Mouse (Mus musculus): ENCODE data around the gene Pde6h. TPM values are rescaled to one million over a fixed set of nuclear protein-coding genes. Genes with fewer than 3 reads are reported as not detected.
A peak's percentile ranks its signal among the peaks of the same experiment; 100 is the strongest.

Gene Pde6h
- polyA plus RNA-seq, 1 experiment from 2014 or later = not detected

DNA sequence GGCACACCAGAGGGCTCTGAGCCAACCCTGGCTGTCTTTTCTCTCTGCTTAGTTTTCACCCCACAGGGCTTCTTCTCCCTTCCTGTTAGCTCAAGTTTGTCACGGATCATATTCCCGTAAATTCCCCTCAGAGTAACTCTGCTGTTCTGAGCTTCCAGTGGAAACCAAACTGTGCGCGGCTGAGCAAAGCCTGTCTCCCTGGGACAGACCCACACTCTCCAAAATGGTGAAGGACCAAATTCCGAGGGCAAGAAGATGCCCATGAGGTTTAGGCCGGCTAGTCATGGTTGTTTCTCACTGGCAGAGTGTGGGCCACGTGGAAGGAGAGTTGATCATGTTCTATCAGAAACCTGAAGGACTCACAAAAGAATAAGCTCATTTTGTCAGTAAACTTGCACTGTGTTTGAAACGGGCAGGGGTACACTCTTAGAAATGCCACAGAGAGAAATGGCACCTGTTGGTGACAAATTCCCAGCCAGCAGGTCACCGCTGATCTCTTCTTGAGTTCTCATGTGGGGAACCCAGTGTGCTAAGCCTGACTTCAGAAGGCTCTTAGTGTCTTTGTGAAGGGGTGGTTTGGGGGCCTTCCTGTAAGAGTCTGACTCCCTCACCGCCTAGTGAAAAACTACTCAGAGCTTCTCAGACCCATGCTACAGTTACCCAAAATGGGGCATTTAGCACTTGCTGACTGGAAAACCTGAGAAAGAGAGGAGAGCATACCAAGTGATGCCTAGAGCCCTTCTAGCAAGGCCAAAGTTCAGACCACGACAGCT is 16.7 kb downstream of the Pde6h start:
- WGBS = 45% methylated on average over 11 of the region's 11 CpGs
- H3K27ac ChIP-seq (replicated peaks; ENCODE audit: low read depth, low read length) = peak overlapping the region; percentile 93
- H3K4me3 ChIP-seq (ENCODE audit: low read depth, low read length) = peak overlapping the region; percentile 21
- no peaks in the 10 kb centered on the region for H3K9me3 ChIP-seq (ENCODE audit: control insufficient read depth, low read length)
- ATAC-seq (ENCODE audit: low read depth) (peak; percentile 50; the same call in 1 of the 2 replicates), DNase-seq (ENCODE audit: low spot score) (peak; percentile 81)
- H3K4me2 ChIP-seq (ENCODE audit: low read depth, low read length) = peak overlapping the region; percentile 46
- peak overlapping the region; percentile 35 for H3K9ac ChIP-seq (ENCODE audit: low read depth, low read length)
- no peaks in the 10 kb centered on the region for H3K36me3 ChIP-seq (ENCODE audit: control insufficient read depth, insufficient read depth, low read length)
- no peaks in the 10 kb centered on the region for H3K27me3 ChIP-seq (replicated peaks; ENCODE audit: control insufficient read depth, insufficient read depth, low read length)
- H3K4me1 ChIP-seq (ENCODE audit: control insufficient read depth, insufficient read depth, low read length) = peaks cover 28% of the 10 kb centered on the region

DNA sequence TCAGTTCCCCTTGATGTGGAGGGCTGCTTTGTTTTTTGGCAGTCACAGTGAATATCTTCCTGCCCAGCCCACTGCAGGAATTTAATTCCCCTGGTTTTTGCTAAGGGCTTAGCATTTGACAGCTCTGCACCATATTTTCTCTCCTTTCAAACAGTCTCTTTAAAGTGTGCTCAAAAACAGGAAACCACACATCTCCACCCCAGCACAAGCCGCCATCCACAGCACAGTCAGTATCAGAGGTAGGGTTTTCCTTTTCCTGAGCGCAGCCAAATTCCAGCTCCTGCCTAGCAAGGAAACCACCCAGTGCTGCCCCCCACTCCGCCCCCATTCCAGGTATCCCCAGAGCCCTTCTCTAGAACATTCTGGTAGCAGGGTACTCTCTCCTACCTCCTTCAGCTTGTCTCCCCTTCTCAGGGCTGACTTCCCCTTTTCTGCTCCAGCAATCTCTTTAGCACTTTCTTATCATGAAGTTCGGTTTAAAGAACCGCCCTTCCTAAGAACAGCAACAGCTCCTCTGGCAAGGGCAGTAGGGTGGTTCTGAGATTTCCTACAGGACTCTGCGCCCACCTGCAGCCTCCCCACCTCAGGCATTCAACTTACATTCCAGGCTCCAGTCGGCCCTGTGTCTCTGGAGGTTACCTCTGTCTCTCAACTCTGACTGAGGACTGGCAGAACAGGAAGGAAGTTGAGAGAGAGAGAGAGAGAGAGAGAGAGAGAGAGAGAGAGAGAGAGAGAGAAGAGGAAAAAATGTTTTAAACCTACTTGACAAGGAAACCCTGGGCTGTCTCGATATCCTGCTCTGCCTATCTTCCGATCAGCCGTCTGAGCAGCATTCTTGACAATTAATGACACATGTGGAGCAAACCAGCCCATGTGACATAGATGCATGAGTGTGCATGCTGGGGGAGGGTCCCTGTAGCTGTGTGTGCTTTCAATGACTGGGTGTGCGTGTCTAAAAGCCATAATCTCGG is 17.7 kb downstream of the Pde6h start, which contains the start of gene Arhgdib:
Arhgdib (minus strand) TSS at position 849 of the 971 bp plus-strand sequence.
- Histone ChIP-seq H3K27me3 (replicated peaks; ENCODE audit: control insufficient read depth, insufficient read depth, low read length) (no peaks in the 10 kb centered on the region), H3K9ac (ENCODE audit: low read depth, low read length) (peak within 1 kb of the TSS; percentile 35), H3K4me1 (ENCODE audit: control insufficient read depth, insufficient read depth, low read length) (peaks cover 28% of the 10 kb centered on the region), H3K4me3 (ENCODE audit: low read depth, low read length) (peak within 1 kb of the TSS; percentile 21), H3K36me3 (ENCODE audit: control insufficient read depth, insufficient read depth, low read length) (no peaks in the 10 kb centered on the region), H3K4me2 (ENCODE audit: low read depth, low read length) (peak within 1 kb of the TSS; percentile 46), H3K9me3 (ENCODE audit: control insufficient read depth, low read length) (no peaks in the 10 kb centered on the region), H3K27ac (replicated peaks; ENCODE audit: low read depth, low read length) (peak within 1 kb of the TSS; percentile 93)
- peak; percentile 81 for DNase-seq (ENCODE audit: low spot score)
- 23% methylated on average over 12 of the region's 12 CpGs for WGBS
- ATAC-seq (ENCODE audit: low read depth) = peak; percentile 81

DNA sequence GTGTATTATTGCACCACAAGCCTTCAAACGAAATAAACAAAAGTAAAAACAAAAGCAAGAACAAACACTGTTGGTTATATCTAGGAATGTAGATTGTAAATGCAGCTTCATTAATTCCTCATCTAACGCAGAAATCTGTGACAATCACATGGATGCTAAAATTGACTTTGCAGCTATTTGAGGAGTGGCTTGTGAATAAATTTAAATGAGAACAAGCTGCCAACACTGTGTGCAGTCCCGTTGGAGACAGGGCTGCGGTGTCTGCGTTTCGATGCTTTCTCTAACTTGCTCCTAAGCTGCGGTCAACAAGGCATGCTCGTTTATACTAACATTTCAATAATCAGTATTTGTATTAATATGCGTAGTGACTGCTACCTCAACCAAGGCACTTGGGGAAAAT is 18.6 kb downstream of the Pde6h start:
- H3K4me1 ChIP-seq (ENCODE audit: control insufficient read depth, insufficient read depth, low read length) = peaks cover 28% of the 10 kb centered on the region
- no peak for ATAC-seq (ENCODE audit: low read depth)

DNA sequence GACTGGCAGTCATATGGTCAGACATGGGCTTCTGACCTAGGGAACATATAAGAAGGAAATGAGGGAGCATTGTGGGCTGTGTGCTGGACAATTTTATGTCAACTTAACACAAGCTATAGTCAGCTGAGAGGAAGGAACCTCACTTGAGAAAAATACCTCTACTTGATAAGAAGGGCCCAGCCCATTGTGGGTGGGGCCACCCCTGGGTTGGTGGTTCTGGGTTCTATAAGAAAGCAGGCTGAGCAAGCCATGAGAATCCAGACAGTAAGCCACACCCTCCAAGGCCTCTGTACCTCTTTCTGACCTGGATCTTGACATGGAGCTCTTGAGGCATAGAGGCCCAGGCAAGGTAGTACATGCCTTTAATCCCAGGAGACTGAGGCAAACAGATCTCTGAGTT is 19.8 kb downstream of the Pde6h start:
- Histone ChIP-seq H3K9me3 (ENCODE audit: control insufficient read depth, low read length) (no peaks in the 10 kb centered on the region), H3K36me3 (ENCODE audit: control insufficient read depth, insufficient read depth, low read length) (no peaks in the 10 kb centered on the region), H3K4me3 (ENCODE audit: low read depth, low read length) (no peak overlapping the region), H3K9ac (ENCODE audit: low read depth, low read length) (no peak overlapping the region), H3K27me3 (replicated peaks; ENCODE audit: control insufficient read depth, insufficient read depth, low read length) (no peaks in the 10 kb centered on the region), H3K4me2 (ENCODE audit: low read depth, low read length) (no peak overlapping the region), H3K4me1 (ENCODE audit: control insufficient read depth, insufficient read depth, low read length) (peaks cover 28% of the 10 kb centered on the region), H3K27ac (replicated peaks; ENCODE audit: low read depth, low read length) (no peak overlapping the region)
- ATAC-seq (ENCODE audit: low read depth) (no peak), DNase-seq (ENCODE audit: low spot score) (no peak)

More for the DNA sequence above, 18.6 kb downstream of the Pde6h start:
- H3K27ac ChIP-seq (replicated peaks; ENCODE audit: low read depth, low read length) = peak overlapping the region; percentile 93
- H3K9me3 ChIP-seq (ENCODE audit: control insufficient read depth, low read length) = no peaks in the 10 kb centered on the region
- H3K9ac ChIP-seq (ENCODE audit: low read depth, low read length) = no peak overlapping the region
- no peak for DNase-seq (ENCODE audit: low spot score)
- WGBS = 70% methylated on average over 9 of the region's 9 CpGs
- no peak overlapping the region for H3K4me2 ChIP-seq (ENCODE audit: low read depth, low read length)
- no peaks in the 10 kb centered on the region for H3K36me3 ChIP-seq (ENCODE audit: control insufficient read depth, insufficient read depth, low read length)
- no peaks in the 10 kb centered on the region for H3K27me3 ChIP-seq (replicated peaks; ENCODE audit: control insufficient read depth, insufficient read depth, low read length)
- H3K4me3 ChIP-seq (ENCODE audit: low read depth, low read length) = no peak overlapping the region

DNA sequence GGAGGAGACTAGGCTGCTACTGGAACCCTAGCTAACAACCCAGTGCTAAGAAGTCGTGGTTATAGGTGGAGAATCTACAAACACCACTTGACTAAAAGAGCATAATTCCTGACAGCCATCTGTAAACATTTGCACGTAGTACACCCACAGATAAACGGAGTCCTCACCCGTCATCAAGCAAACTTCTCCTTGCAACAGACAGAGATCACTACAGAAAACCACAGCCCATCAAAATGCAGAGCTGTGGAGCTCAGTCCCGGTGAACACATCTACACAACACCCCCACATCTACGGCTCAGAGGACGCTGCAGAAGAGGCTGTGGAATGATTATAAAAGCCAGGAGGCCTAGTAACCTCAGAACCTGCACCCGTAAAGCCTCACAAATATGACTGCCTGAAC is 20.9 kb downstream of the Pde6h start:
- ATAC-seq (ENCODE audit: low read depth) (no peak), DNase-seq (ENCODE audit: low spot score) (no peak)
- H3K4me2 ChIP-seq (ENCODE audit: low read depth, low read length) = no peak overlapping the region
- no peak overlapping the region for H3K9ac ChIP-seq (ENCODE audit: low read depth, low read length)
- no peaks in the 10 kb centered on the region for H3K27me3 ChIP-seq (replicated peaks; ENCODE audit: control insufficient read depth, insufficient read depth, low read length)
- H3K9me3 ChIP-seq (ENCODE audit: control insufficient read depth, low read length) = no peaks in the 10 kb centered on the region
- WGBS = 81% methylated on average over 8 of the region's 8 CpGs
- H3K36me3 ChIP-seq (ENCODE audit: control insufficient read depth, insufficient read depth, low read length) = no peaks in the 10 kb centered on the region
- no peak overlapping the region for H3K4me3 ChIP-seq (ENCODE audit: low read depth, low read length)
- no peak overlapping the region for H3K27ac ChIP-seq (replicated peaks; ENCODE audit: low read depth, low read length)
- H3K4me1 ChIP-seq (ENCODE audit: control insufficient read depth, insufficient read depth, low read length) = peaks cover 27% of the 10 kb centered on the region

DNA sequence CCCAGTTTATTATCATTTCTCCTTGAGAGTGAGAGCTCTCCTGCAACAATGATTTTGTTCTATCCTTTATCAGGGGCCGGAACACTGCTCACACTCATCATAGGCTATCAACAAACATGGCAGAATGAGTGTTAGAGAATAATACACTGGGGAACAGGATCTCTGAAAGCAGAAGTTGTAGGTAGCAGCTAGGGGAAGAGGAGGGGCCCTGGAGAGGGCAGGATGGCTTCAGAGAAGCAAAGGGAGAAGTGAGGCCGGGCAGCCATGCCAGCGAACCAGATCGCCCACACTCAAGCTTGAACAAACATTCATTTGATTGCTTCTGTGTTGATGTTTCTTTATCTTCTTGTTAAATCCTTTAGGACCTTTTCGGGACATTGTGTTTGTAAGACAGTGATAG is 22.6 kb downstream of the Pde6h start:
- H3K4me3 ChIP-seq (ENCODE audit: low read depth, low read length) = no peak overlapping the region
- H3K27me3 ChIP-seq (replicated peaks; ENCODE audit: control insufficient read depth, insufficient read depth, low read length) = no peaks in the 10 kb centered on the region
- no peaks in the 10 kb centered on the region for H3K36me3 ChIP-seq (ENCODE audit: control insufficient read depth, insufficient read depth, low read length)
- no peak overlapping the region for H3K27ac ChIP-seq (replicated peaks; ENCODE audit: low read depth, low read length)
- H3K4me1 ChIP-seq (ENCODE audit: control insufficient read depth, insufficient read depth, low read length) = peaks cover 10% of the 10 kb centered on the region
- no peak overlapping the region for H3K4me2 ChIP-seq (ENCODE audit: low read depth, low read length)
- H3K9me3 ChIP-seq (ENCODE audit: control insufficient read depth, low read length) = no peaks in the 10 kb centered on the region
- ATAC-seq (ENCODE audit: low read depth) (no peak), DNase-seq (ENCODE audit: low spot score) (no peak)
- whole genome bisulfite sequencing = 83% methylated on average over 5 of the region's 5 CpGs
- no peak overlapping the region for H3K9ac ChIP-seq (ENCODE audit: low read depth, low read length)

DNA sequence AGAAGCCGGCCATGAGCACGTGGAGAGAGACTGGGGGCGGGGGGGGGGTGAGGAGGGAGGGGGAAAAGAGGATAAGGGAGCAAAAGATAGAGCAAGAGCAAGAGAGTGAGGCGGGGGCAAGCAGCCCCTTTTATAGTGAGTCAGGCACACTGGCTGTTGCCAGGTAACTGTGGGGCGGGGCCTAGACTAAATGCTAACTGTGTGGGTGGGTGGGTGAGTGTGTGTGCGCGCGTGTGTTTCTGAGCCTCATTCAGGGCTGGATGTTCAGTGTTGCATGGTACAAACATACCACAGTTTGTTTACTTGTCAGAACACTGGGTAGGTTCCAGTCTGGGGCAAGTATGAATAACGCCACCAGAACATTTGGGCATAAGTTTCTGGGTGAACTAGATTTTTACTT is 23.3 kb downstream of the Pde6h start:
- H3K4me2 ChIP-seq (ENCODE audit: low read depth, low read length) = no peak overlapping the region
- H3K27me3 ChIP-seq (replicated peaks; ENCODE audit: control insufficient read depth, insufficient read depth, low read length) = no peaks in the 10 kb centered on the region
- H3K27ac ChIP-seq (replicated peaks; ENCODE audit: low read depth, low read length) = no peak overlapping the region
- no peak overlapping the region for H3K9ac ChIP-seq (ENCODE audit: low read depth, low read length)
- peak; percentile 35 for DNase-seq (ENCODE audit: low spot score)
- no peaks in the 10 kb centered on the region for H3K36me3 ChIP-seq (ENCODE audit: control insufficient read depth, insufficient read depth, low read length)
- 58% methylated on average over 8 of the region's 9 CpGs for WGBS
- H3K9me3 ChIP-seq (ENCODE audit: control insufficient read depth, low read length) = no peaks in the 10 kb centered on the region
- ATAC-seq (ENCODE audit: low read depth) = peak; percentile 55; the same call in 1 of the 2 replicates
- H3K4me3 ChIP-seq (ENCODE audit: low read depth, low read length) = no peak overlapping the region
- peaks cover 4% of the 10 kb centered on the region; the same call in 1 of the 2 replicates for H3K4me1 ChIP-seq (ENCODE audit: control insufficient read depth, insufficient read depth, low read length)

DNA sequence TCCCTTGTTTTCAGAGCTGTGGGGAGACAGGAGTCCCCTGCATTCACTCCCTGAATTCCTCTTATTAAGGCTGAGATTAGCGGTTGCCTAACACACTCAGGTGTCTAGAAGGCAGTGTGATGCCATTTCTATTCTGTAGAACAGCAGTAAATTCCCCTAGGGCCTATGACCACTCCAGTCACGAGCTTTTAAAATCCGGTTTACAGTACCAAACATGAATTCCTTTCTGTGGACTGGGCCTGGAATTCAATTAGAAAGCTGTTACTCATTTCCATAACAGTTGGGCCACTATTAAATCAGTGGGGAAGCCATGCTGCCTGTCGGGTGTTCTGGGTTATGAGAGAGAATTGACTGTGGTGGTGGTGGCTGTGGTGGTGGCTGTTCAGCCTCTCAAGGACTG is 24.1 kb downstream of the Pde6h start:
- H3K27me3 ChIP-seq (replicated peaks; ENCODE audit: control insufficient read depth, insufficient read depth, low read length) = no peaks in the 10 kb centered on the region
- no peak for ATAC-seq (ENCODE audit: low read depth)
- no peak overlapping the region for H3K4me2 ChIP-seq (ENCODE audit: low read depth, low read length)
- H3K4me1 ChIP-seq (ENCODE audit: control insufficient read depth, insufficient read depth, low read length) = no peaks in the 10 kb centered on the region
- no peak overlapping the region for H3K27ac ChIP-seq (replicated peaks; ENCODE audit: low read depth, low read length)
- H3K36me3 ChIP-seq (ENCODE audit: control insufficient read depth, insufficient read depth, low read length) = no peaks in the 10 kb centered on the region
- no peak overlapping the region for H3K4me3 ChIP-seq (ENCODE audit: low read depth, low read length)
- no peaks in the 10 kb centered on the region for H3K9me3 ChIP-seq (ENCODE audit: control insufficient read depth, low read length)
- no peak overlapping the region for H3K9ac ChIP-seq (ENCODE audit: low read depth, low read length)
- DNase-seq (ENCODE audit: low spot score) = no peak
- 42% methylated on average over 4 of the region's 4 CpGs for WGBS
